Mouse (Mus musculus) heart, adult 11 months (tissue): Measurements from ENCODE around the gene Rbmx2.

Experiments used
- DNase-seq: peaks from one replicate; pipeline ENCODE4 v3.0.0; 2022

Rbmx2 gene

GRCm38 (mm10) chrX:48694864-48695371 lies at the start of gene Rbmx2:
Gene Rbmx2 (plus strand): TSS chrX:48695004.
- peak; percentile 99 for DNase-seq

- DNase-seq: no peak
Measured at GRCm38 (mm10) chrX:48666807-48667206, 28.0 kb upstream of the Rbmx2 start.

GRCm38 (mm10) chrX:48669588-48669987 lies 25.2 kb upstream of the Rbmx2 start:
- DNase-seq: no peak

- no peak for DNase-seq
Measured at GRCm38 (mm10) chrX:48671714-48672113, 23.1 kb upstream of the Rbmx2 start.

- no peak for DNase-seq
Measured at GRCm38 (mm10) chrX:48674171-48674570, 20.6 kb upstream of the Rbmx2 start, which contains the start of gene Gpr119. Gene Gpr119 (minus strand): TSS chrX:48674478.

- peak; percentile 42 for DNase-seq
Measured at GRCm38 (mm10) chrX:48683451-48683850, 11.4 kb upstream of the Rbmx2 start.

GRCm38 (mm10) chrX:48683857-48684256 lies 10.9 kb upstream of the Rbmx2 start:
- no peak for DNase-seq

GRCm38 (mm10) chrX:48694460-48694859 lies 344 bp upstream of the Rbmx2 start:
- no peak for DNase-seq

- DNase-seq: no peak
Measured at GRCm38 (mm10) chrX:48709701-48710100, 14.9 kb downstream of the Rbmx2 start.

- DNase-seq: no peak
Measured at GRCm38 (mm10) chrX:48712846-48713245, 18.0 kb downstream of the Rbmx2 start.

- DNase-seq: no peak
Measured at GRCm38 (mm10) chrX:48754710-48755283, 60.0 kb downstream of the Rbmx2 start.
